Mouse (Mus musculus) neural tube, embryonic 14.5 days (tissue): Measurements from ENCODE around the gene Prex1. TPM values are rescaled to one million over a fixed set of nuclear protein-coding genes. Genes with fewer than 3 reads are reported as not detected.

Experiments used
- ATAC-seq: fragments of 200-750 bp; cut with Nextera tagmentation; 2 replicates; pipeline ENCODE4 v1.8.0; 2017; ENCODE audit warnings: low read depth, mild to moderate bottlenecking, moderate TSS enrichment, moderate library complexity
- H3K27ac ChIP-seq: fragments of 300-500 bp; sonication (generic); 2 replicates; pipeline ENCODE4 v1.5.1; 2014; ENCODE audit warnings: low read depth, mild to moderate bottlenecking, control low read depth, low read length, moderate library complexity, mixed read lengths
- H3K27me3 ChIP-seq: fragments of 300-500 bp; sonication (generic); 2 replicates; pipeline ENCODE4 v1.6.1; 2014; ENCODE audit warnings: low read length; ENCODE audit not compliant: control insufficient read depth, insufficient read depth
- H3K36me3 ChIP-seq: fragments of 300-500 bp; sonication (generic); 2 replicates; pipeline ENCODE4 v1.6.1; 2014; ENCODE audit warnings: low read length, mixed read lengths; ENCODE audit not compliant: control insufficient read depth, insufficient read depth
- H3K4me1 ChIP-seq: fragments of 300-500 bp; sonication (generic); 2 replicates; pipeline ENCODE4 v1.6.1; 2014; ENCODE audit warnings: low read length; ENCODE audit not compliant: control insufficient read depth, insufficient read depth
- H3K4me2 ChIP-seq: fragments of 300-500 bp; sonication (generic); 2 replicates; pipeline ENCODE4 v1.6.1; 2014; ENCODE audit warnings: mild to moderate bottlenecking, low read depth, low read length, control low read depth
- H3K4me3 ChIP-seq: fragments of 300-500 bp; sonication (generic); 2 replicates; pipeline ENCODE4 v1.5.1; 2014; ENCODE audit warnings: low read depth, low read length, control low read depth, mixed read lengths
- H3K9ac ChIP-seq: fragments of 300-500 bp; sonication (generic); replicated peaks from 2 replicates; pipeline ENCODE4 v1.6.1; 2014; ENCODE audit warnings: low read depth, mild to moderate bottlenecking, control low read depth, low read length, mixed read lengths
- H3K9me3 ChIP-seq: fragments of 300-500 bp; sonication (generic); 2 replicates; pipeline ENCODE4 v1.6.1; 2016; ENCODE audit warnings: low read length; ENCODE audit not compliant: control insufficient read depth
- WGBS: fragments of 180-500 bp; shearing (Covaris S2); extraction: QIAGEN DNeasy Blood & Tissue Kit; methylation state at CpG from one replicate; pipeline ENCODE4 v1.1.7; 2014; 5-methylcytosine and 5-hydroxymethylcytosine counted together
- polyA plus RNA-seq: library from polyadenylated mRNA; unstranded; fragments of >200 nt; fragmentation: Nextera tagmentation; extraction: Ambion mirVana; gene quantifications from 2 replicates; pipeline ENCODE4 v1.2.1, GENCODE M21; 2014

Prex1 gene
- polyA plus RNA-seq, 1 experiment from 2014 or later, result 25.9 TPM

GRCm38 (mm10) chr2:166635521-166635920 is 78.1 kb downstream of the Prex1 start:
- no peak overlapping the region for H3K9ac ChIP-seq
- no peak overlapping the region for H3K4me3 ChIP-seq
- WGBS, result 80% methylated on average over 10 of the region's 10 CpGs
- H3K27ac ChIP-seq, result no peak overlapping the region
- H3K9me3 ChIP-seq, result no peaks in the 10 kb centered on the region
- H3K4me1 ChIP-seq, result 0 out of 2 replicates have a peak, but pooled peaks cover 6% of the 10 kb centered on the region
- ATAC-seq, result no peak
- no peaks in the 10 kb centered on the region for H3K36me3 ChIP-seq
- no peaks in the 10 kb centered on the region for H3K27me3 ChIP-seq
- no peak overlapping the region for H3K4me2 ChIP-seq

DNA sequence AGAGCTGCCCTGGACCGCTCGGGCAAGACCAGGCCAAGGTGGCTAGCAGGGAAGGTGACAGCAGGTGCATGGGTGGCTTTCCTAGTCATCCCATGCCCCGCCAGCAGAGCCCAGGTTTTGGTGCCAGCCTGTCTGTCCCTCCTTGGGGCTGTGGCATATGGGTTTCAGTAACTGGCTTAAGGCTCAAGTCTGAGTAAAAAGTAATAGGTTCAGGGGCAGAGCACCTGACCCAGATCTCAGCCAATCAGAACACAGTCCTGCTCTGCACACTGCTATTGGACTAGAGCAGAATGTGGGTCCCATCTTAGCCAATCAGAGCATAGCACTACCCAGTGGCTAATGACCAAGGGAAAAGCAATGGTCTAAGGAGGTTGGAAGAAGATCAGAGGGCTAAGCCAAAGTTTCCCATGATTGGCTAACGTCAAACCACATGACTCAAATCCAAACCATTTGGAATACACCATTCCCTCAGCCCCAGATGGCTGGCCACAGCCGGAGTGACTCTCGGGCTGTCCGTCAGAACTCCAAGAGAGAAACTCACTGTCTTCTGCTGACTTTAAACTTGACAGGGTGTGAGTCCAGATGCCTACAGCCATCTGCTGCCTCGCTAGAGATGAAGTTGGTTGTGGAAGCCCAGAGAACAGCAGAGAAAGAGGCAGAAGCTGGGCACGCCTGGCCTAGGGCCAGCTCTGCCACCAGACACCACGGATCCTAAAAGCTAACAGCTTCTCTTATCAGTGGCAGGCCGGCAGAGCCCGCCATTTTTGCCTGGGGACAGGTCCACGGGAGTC is 80.9 kb downstream of the Prex1 start:
- H3K36me3 ChIP-seq, result no peaks in the 10 kb centered on the region
- no peak overlapping the region for H3K27ac ChIP-seq
- H3K9ac ChIP-seq, result no peak overlapping the region
- ATAC-seq, result no peak
- H3K4me3 ChIP-seq, result no peak overlapping the region
- no peaks in the 10 kb centered on the region for H3K9me3 ChIP-seq
- 0 out of 2 replicates have a peak, but pooled peaks cover 6% of the 10 kb centered on the region for H3K4me1 ChIP-seq
- no peaks in the 10 kb centered on the region for H3K27me3 ChIP-seq
- H3K4me2 ChIP-seq, result no peak overlapping the region
- WGBS, result 86% methylated on average over 13 of the region's 13 CpGs

- no peak overlapping the region for H3K9ac ChIP-seq
- no peak overlapping the region for H3K4me2 ChIP-seq
- H3K4me1 ChIP-seq, result 0 out of 2 replicates have a peak, but pooled peaks cover 5% of the 10 kb centered on the region
- H3K36me3 ChIP-seq, result no peaks in the 10 kb centered on the region
- no peak for ATAC-seq
- WGBS, result 82% methylated on average over 10 of the region's 10 CpGs
- H3K27ac ChIP-seq, result no peak overlapping the region
- no peak overlapping the region for H3K4me3 ChIP-seq
- no peaks in the 10 kb centered on the region for H3K9me3 ChIP-seq
- no peaks in the 10 kb centered on the region for H3K27me3 ChIP-seq
These were observed 81.9 kb downstream of the Prex1 start for GRCm38 (mm10) chr2:166631621-166632171.

DNA sequence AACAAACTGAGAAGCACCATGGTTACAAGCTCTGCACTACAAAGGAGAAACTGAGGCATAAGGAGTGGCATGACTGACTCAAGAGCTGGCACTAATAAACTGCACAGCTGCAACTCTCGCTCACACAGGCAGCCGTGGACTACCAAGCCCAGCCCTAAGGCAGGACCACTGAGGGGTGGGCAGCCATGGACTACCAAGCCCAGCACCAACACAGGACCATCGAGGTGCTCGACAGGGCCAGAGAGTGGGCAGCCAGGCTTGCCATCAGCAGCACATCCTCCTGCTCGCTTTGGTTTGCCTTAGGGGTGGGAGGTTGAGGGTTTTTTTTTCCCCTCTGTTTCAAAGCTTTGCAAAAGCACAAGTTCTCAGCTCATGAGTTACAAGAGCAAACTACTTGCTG is 82.4 kb downstream of the Prex1 start:
- Histone ChIP-seq H3K27me3 (no peaks in the 10 kb centered on the region), H3K9me3 (no peaks in the 10 kb centered on the region), H3K9ac (no peak overlapping the region), H3K27ac (no peak overlapping the region), H3K4me1 (0 out of 2 replicates have a peak, but pooled peaks cover under 1% of the 10 kb centered on the region), H3K36me3 (no peaks in the 10 kb centered on the region), H3K4me3 (no peak overlapping the region), H3K4me2 (no peak overlapping the region)
- 90% methylated on average over 5 of the region's 5 CpGs for WGBS
- no peak for ATAC-seq

- Histone ChIP-seq H3K36me3 (no peaks in the 10 kb centered on the region), H3K4me1 (no peaks in the 10 kb centered on the region), H3K4me3 (no peak overlapping the region), H3K9ac (no peak overlapping the region), H3K9me3 (no peaks in the 10 kb centered on the region), H3K27me3 (no peaks in the 10 kb centered on the region), H3K4me2 (no peak overlapping the region), H3K27ac (no peak overlapping the region)
- WGBS, result 88% methylated on average over 17 of the region's 17 CpGs
- no peak for ATAC-seq
These were observed 83.5 kb downstream of the Prex1 start for GRCm38 (mm10) chr2:166629941-166630674.

DNA sequence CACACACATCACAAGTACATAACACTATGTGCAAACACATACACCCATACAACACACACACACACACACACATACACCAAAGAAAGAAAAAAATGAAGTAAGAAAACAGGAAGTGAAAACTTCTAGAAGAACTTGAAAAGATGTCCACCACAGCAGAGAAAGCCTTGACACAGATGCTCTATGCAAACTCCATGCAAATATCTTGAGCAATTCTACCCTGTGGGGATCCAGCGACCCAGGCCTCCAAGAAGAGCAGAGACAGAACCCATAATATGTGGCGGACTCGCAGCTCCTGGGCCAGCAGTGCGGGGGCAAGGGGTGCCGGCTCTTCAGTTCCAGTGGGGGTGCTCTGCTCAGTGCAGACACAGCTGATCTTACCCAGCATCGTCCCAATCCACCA is 86.1 kb downstream of the Prex1 start:
- H3K4me1 ChIP-seq, result peaks cover 6% of the 10 kb centered on the region; the same call in 1 of the 2 replicates
- no peak overlapping the region for H3K4me2 ChIP-seq
- no peak overlapping the region for H3K27ac ChIP-seq
- no peaks in the 10 kb centered on the region for H3K27me3 ChIP-seq
- H3K9ac ChIP-seq, result no peak overlapping the region
- ATAC-seq, result no peak
- WGBS, result 95% methylated on average over 6 of the region's 6 CpGs
- H3K36me3 ChIP-seq, result no peaks in the 10 kb centered on the region
- no peak overlapping the region for H3K4me3 ChIP-seq
- no peaks in the 10 kb centered on the region for H3K9me3 ChIP-seq

DNA sequence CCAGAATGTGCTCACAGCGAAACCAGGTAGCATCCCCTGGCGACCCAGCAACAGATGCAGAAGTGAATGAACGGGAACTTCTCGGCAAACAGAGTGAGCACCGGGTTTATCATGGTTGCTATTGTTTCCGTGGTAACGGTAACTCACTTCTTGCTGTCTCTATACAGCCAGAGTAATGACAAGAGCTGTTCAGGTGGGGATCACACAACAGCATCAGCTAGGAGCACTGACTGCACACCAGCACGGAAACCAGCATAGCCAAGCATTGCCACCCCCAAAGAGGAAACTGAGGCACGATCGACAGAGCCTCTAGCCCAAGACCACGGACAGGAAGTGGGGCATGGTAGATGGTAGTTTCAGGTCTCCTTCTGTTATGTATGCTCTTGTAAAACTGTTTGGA is 88.4 kb downstream of the Prex1 start:
- WGBS, result 86% methylated on average over 11 of the region's 11 CpGs
- Histone ChIP-seq H3K4me2 (no peak overlapping the region), H3K4me1 (peaks cover 6% of the 10 kb centered on the region; the same call in 1 of the 2 replicates), H3K36me3 (no peaks in the 10 kb centered on the region), H3K27me3 (no peaks in the 10 kb centered on the region), H3K4me3 (no peak overlapping the region), H3K9ac (no peak overlapping the region), H3K27ac (no peak overlapping the region), H3K9me3 (no peaks in the 10 kb centered on the region)
- ATAC-seq, result no peak

- 31% methylated on average over 9 of the region's 9 CpGs for WGBS
- peak; percentile 60; the same call in 1 of the 2 replicates for ATAC-seq
- Histone ChIP-seq H3K9ac (no peak overlapping the region; the same call in 1 of the 2 replicates), H3K27me3 (no peaks in the 10 kb centered on the region), H3K4me2 (no peak overlapping the region), H3K4me3 (no peak overlapping the region), H3K9me3 (no peaks in the 10 kb centered on the region), H3K27ac (peak overlapping the region; percentile 55), H3K36me3 (no peaks in the 10 kb centered on the region), H3K4me1 (peaks cover 6% of the 10 kb centered on the region; the same call in 1 of the 2 replicates)
These were observed 90.5 kb downstream of the Prex1 start for GRCm38 (mm10) chr2:166623081-166623567.
